Mouse (Mus musculus) embryo, embryonic 10 days (tissue): ENCODE measurements at regions not wholly inside any gene's neighbourhood (a gene's known extent, or its start where the extent isn't known, plus 50 kb on each side); places are given as distances from the start of the nearest gene placed in this dataset.

Experiments used
- DNase-seq: peaks from one replicate; pipeline ENCODE4 v3.0.0-alpha.2; 2015; ENCODE audit warnings: low spot score

DNA sequence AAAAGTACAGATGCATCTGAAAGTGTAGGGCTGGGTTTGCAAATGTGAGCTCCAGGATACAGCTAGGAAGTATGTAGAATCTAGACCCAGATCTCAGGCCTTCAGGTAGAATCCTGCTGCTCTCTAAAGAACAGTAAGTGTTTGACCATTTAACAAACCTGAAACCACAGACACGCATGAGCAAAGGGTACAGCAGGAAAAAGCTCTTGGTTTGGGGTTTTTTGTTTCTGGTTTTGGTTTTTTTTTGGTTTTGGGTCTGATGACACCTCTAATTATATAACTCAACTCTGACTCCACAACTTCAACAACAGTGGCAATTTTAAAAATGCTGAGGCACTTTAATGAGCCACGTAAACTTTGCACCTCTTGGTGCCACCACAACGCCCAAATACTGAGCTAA, 165.3 kb upstream of the Smim15 start:
- no peak for DNase-seq

DNA sequence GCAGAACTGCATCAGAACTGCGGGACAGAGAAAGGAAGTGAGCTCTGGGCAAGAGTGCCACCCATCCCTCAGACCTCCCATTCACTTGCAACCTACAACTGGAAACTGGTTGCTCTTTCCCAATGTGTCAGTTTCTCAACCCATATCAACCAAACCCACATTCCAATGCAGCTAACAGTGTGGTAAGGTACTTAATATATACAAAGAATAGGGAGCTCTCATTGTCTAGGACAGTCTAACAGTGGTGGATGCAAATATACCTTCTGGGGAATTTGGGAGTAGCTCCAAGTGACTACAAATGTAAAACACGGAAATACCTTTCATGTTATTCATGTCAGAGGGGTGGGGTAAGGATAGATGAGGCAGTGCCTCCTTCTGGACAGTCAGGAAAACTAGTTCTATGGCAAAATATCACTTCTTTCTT, 171.0 kb upstream of the Smim15 start:
- DNase-seq: no peak

DNA sequence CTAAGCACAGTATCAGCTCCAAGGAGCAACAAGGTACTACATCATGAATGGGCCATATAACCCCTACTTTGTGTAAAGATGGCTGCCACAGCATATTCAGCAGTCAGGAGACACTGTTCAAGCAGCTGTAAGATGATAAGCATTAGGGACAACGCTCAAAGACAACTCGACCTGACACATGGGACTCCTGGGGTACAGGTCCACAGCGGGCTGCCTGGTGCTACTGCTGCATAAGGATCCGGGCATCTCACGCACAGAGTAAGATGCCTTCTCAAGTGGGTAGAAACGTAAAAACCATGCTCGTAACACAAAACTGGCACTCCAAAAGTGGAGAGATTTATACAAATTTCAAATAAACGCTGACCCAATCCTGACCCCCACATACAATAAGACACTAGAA, 171.7 kb upstream of the Smim15 start:
- no peak for DNase-seq

DNA sequence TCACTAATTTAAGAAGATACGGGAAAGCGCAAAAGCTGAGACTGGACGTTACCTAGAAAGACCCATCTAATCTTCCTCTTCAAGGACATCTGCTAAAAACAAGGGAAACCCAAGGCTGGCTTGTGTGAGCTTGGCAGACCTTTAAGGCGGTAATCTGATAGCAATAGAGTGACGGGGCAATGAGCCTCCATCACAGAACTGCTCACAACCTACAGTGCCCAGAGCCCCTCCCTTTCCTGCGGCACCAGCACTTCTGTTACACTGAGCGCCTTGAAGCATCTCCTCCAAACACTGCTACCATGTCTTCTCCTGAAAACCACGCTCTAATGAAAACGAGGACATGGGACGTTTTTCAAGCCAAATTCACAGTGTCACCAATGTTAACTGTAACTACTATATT, 172.1 kb upstream of the Smim15 start:
- no peak for DNase-seq

DNA sequence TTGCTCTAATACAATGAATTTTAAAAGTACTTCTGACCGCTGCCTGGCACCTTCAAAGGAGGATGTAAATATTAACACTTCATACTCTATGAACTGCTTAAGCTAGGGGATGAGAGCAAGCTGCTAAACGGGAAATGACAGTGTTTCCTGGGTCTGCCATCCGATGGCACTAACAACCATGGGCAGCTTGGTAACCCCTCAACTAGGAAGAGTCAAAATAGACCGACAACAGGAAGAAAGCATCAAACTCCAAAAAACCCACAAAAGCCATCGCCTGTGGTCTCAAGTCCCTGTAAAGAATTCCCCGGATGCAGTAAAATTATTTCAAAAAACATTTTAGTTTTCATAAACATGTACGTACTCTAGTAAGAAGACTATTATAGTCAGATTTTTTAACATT, 175.3 kb upstream of the Smim15 start:
- DNase-seq: no peak

DNA sequence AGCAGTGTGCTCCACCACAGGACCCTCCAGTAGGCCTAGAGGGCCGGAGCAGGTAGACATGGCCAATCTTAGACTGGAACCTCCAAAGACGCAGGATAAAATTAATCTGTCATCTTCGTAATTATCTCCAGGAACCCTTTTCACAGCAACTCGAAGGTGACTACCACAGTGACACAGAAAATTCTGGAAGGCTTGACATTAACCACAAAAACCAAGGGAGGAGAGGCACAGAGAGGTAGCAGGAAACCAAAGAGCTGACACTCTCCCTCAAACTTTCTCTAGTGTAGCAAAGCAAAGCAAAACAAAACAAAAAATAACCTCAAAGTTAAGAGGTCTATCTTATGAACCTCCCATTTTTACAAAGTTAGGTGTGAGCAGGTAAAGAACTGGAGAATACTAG, 177.4 kb upstream of the Smim15 start:
- no peak for DNase-seq

DNA sequence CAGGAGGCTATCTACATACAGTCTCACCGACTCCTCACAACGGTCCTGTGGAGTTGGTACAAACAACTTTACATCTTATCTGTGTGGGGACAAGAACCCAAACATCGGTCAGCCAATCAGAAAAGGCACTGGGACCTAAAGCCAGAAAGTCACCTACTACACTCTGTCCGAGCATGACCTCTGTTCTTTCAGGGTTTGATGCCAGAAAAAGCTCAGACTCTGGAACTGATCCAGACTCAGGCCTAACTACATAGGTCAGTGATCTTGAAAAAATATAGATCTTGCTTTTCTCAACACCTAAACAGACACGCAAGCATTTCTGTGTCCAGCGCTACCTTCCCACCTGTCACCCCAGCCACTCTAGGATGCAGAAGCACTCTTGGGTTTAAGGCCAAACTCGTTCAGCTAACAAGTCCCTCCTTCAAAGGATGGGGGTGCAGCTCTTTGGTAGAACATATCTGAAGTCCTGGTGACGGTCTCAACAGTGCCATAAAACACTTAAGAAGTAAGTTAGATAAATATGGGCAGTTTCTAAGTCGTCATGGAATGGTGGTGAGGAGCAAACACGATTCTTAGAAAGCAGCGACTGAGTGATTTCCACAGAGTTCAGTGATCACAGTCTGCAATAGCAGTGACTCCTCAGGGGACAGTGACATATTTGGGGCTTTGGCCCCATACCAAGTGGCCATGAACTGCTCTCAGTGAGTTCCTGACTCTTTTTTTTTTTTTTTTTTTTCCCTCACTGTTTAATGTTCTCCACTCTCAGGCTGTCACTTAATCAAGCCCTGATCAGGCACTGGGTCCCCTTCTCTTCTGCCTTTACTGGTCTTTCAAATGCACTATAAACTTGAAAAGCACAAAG, 181.2 kb upstream of the Smim15 start:
- no peak for DNase-seq

DNA sequence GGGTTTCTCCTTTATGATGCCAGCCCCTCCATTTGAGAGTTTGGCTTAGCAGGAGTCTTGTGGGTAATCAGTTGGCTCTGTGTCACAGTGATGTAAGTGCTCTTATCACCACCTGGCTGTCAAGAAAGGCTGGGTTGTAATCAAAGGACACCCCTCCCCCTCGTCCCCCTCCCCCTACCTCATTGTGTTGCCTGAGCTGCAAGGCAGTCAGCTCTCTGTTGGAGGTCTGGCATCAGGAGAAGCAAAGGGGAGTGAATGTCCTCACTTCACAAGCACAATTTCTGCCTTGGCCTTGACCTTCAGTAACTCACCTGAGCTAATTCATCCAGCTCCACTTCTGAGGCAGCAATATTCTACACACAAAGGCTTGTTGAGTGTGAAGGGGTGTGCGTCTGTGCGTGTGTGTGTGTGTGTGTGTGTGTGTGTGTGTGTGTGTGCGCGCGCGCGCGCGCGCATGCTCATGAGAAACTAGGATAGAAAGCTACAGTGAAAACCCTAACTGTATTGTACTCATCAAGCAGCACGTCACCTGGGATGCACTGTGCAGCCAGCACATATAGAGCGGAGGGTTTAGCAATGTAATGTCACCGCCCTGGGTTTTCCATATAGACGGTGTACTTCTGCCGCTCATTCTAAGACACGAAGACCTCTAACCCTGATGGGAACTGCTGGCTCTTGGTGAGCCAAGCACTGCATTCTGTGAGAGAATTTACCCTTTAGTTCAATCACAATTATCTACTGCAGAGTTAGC, 182.7 kb upstream of the Smim15 start:
- DNase-seq: no peak

DNA sequence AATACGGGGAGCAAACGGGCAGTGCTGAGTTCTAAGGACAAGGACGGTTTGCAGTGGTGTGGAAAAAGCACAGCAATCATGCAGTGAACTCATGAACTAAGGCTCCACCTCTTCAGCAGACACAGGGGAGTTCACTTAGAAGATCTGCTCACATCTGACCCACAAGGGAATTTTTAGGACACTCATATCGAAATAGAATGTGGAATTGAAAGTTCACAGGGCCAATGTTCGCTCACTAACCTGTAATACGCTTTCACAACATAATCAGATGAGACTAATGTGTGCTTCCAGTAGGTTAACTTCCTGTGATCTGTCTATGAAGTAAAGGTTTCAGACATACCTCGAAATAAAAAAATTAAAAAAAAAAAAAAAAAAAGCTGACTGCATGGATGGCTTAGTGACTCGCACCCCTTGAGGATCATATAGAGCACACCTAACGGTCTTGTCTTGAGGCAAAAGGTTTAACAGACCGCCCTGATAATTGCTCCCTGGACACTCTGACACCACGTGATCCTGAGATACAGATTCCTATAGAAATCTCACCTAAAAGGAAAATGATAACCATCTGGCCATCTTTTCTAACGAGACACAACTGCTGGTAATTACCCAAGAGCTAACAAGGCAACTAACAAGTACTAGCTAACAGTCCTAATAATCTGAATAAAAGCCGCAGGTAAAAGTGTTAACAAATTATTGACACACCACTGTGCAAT, 187.0 kb upstream of the Smim15 start:
- DNase-seq: no peak

DNA sequence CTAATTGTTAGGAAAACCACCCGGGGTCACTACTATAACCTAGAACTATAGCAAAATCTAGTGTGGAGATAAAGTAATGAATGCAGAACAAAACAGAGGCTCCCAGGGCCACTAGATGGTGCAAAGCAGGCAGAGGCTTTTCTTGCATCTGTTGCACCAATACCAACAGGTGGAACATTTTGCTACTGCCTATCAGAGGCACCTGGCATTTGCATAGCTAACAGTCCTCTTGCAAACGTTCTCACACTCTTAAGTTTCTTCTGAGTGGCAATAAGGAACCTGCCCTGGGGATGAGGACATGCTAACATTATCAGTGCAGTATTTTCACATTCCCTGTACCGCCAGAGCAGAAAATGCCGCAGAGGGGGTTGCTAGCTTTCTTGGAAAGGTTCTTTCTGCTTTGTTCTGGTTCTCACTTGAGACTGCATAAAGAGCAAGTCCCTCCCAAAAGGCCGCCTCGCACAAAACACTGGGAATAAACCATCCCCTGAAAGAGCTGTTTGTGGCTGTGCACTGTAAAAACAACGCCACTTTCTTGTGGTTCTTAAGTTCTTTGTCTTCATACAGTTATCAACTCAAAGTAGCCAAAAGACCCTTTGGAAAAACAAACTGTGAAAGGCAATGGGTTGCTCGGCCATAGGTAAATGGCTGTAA, 193.2 kb upstream of the Smim15 start:
- DNase-seq: no peak

DNA sequence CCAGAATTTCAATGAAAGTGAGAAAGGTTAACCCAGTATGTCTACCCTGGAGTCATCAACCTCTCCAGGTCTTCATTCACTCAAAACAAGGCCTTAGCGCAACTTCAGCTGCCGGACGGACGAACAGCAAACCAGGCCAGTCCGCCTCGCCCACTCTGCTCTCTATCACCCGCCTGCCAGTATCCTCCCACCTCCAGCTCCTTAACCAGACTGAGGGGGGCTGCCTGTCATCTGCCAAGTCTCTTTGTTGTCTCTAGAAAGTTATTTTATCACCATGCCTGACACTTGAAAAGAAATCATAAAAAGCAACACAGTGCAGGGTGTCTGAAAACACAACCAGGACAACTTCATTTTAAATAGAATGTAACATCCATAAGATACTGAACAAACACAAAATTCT, 195.4 kb upstream of the Smim15 start:
- no peak for DNase-seq

DNA sequence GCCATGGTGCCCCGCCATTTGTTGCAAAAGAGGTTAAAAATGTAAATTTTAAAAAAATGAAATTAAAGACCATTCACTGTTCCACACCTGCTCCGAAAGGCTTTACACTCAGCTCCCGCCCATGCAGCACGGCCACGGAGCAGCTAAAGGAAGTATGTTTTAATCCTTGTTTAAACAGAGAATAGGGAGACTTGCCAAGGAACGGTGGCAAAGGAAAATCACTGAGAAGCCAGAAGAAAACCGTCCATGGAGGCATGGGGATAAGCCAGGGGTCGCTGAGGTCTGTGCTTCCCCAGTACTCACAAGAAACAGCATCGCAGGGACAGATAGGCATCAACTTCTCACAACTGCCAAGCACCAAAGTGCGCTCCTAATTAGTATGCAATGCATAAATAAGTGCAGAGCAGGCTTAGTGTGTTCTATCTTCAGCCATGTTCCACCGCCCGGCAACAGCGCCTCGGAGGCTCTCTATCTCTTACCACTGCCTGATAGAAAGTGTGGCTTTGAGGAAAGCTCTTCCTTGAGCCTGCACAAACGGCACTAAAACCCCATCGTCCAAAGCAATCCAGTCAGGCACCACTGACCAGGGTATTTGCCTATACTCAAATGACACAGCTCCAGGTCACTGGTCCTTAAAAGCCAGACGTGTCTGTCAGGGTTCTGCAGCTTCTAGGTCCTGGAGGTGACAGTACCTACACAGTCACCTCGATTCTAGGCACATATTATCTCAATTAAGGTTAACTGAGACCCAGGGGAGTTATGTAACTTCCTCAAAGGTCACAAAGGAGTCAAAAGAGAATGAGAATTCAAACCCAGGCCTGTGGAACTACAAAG, 196.8 kb upstream of the Smim15 start:
- DNase-seq: no peak

DNA sequence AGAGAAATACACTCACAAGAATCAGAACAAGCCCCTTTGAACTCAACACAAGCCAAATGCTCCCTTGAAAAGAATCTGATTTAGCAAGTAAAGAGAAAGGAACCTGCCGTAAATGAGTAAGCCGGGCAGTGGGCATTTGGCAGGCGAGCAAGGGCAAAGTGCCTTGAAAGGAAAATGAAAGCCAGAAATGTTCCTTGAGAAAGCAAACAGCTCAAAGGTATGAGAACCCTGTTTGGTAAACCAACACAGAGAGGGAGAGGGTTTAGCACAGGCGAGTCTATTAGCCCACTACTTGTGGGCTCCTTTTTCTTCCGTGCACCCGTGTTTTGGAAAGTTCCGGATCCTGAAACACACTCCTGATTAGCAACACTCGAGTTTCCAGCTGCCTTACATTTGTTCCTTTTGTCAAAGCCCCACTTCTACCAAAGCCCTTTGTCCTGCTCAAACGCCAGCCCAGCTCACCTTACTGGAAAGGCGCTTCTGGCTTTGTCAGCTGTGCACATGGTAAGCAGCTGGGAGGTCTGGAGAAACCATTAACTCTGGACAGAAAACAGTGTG, 197.5 kb upstream of the Smim15 start:
- DNase-seq: peak; percentile 72

DNA sequence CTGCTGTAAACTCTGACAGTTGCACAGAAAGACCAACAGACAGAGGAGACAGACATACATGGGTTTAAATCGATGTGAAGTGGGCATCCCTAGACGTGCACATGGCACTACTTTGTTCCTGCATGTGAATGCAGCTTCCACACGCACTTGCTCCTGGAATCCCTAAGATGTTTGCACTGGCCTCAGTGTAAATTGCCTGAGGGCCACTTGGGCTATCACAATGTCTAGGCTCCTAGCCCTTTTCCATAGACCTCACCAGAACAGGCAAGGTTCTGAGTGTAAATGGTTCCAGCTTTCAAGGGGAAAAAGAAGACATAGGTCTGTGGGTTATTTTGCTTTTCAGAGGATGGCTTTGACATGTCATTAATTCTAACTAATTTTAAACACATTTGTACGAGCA, 198.4 kb upstream of the Smim15 start:
- no peak for DNase-seq

DNA sequence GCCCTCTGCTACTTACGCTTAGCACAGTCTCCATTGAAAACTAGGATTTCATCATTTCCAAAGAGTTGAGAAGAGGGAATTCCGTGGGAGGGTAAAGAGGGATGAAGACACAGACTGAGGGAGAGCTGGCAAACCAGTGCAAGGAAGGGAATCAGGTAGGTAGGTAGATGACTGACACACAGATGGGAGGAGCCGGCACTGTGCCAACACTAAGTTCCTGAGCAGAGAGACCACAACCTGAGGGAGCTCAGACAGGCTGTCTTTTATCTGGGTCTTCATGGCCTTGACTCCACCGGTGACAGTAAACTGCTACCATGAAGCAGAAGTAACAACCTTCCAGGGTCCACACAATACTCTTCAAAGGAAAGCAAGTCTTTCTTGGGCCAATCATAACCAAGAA, 200.2 kb upstream of the Smim15 start:
- DNase-seq: no peak

DNA sequence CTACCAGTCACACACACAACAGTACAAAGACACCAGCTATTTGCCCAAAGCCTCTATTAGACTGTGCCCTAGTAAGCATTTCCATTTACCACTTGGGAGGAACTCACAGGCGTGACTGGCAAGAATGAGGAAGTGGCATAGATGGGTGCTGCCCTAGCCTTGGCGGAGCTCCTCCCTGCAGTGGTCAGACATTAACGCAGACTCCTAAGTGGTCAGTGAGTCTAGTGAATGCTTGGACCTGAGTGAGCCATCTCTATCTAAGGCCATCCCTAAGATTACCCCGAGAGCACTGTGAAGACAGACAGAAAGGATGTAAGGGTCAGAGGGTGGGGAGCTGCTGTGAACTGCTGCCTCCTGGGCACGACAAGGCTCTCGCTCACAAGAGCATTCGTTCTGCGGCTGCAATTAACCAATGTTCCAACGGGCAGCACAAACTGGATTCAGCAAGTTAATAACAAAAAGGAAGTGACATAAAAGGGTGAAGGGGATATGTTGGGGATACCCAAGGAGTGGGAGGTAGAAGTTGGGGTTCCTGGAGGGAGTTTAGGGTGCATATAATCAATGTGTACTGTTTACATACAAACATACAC, 206.0 kb upstream of the Smim15 start:
- DNase-seq: no peak

DNA sequence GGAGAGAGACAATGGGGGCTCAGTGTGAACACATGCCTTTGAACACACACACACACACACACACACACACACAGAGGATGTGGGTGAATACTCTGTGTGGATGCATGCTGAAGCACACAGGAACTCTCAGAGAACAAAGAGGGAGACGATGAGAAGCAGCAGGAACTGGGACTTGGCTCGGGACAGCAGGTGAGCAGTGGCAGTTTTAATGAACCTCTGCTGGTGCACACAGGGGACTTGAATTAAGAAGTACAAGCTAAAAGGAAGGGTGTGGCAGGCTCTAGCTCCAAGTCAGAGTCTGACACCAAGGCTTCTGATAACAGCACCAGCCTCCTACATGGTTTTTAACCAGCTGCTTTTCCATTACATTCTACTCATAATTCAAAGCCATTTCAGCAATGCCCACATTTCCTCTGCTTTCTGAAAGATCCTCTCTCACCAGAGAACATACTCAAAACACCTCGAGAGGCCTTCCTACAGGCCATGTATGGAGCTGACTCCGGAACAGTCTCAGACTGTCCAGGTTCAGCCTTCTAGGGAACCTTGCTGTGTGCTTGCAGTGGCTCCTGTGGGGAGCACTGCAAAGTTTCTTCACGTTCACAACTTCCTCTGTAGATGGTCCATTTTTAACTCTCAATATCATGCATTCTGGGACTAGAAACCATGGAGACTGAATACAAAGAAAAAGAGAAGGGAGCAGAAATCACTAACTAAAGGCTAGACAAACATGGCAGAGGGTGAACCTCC, 206.9 kb upstream of the Smim15 start:
- DNase-seq: no peak

DNA sequence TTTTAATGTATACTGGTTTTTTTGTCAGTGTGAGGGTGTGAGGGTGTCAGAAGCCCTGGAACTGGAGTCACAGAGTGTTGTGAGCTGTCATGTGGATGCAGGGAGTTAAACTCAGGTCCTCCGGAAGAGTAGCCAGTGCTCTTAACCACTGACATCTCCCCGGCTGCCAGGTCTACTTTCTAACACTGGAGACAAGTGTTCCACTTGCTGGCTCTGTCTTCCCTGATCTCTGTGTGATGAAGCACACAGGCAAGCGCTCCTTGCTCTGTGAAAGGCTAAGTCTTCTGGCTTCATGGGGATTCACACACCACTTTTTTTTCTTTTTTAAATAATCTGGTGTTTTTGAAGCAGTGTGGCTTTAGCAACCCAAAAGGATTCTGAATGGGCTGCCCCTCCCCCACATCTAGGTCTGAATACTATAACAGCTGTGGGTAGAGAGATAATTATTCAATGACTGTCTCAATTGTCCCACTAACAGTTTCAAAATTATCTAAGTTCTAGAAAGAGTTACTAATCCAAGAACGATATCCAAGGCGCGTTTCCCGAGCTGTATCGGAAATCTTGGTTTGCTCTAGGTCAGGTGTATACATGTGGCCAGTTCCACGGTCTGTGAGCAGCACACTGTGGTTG, 208.4 kb upstream of the Smim15 start:
- no peak for DNase-seq

DNA sequence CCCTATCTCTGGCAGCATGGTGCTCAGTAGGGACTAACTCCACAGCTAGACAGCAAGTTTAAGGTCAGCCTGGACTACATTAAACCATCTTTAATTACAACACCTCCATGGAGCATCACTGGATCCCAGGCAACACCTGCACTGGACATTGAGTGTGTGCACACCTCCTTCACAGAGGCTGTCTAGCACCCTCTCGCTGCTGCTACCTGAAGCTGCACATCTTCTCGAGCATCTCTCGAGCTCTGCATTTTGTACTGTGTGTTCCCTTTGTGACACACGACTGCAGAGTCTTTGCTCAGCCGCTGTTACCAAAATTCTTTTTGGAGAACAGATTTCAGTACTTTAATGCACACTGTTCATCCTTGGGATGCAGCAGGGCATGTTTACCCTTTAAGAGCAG, 212.2 kb upstream of the Smim15 start:
- DNase-seq: no peak
